Mouse (Mus musculus): ENCODE results near the gene Rbx1. TPM values are rescaled to one million over a fixed set of nuclear protein-coding genes. Genes with fewer than 3 reads are reported as not detected.

The Rbx1 gene
- polyA plus RNA-seq (2015; fragmentation: Illumina TruSeq; extraction: RNeasy Lipid Tissue Mini Kit (QIAGEN cat#74804); ENCODE audit: insufficient read depth, low replicate concordance): 151 TPM

GRCm38 (mm10) chr15:81465901-81466737 lies at the start of gene Rbx1:
Rbx1 (plus strand) TSS chr15:81466296.

Other genes with a start within 250 kb of the Rbx1 start
- gene Mchr1, start 230.8 kb upstream of the Rbx1 start, polyA plus RNA-seq (2015; fragmentation: Illumina TruSeq; extraction: RNeasy Lipid Tissue Mini Kit (QIAGEN cat#74804); ENCODE audit: insufficient read depth, low replicate concordance): not detected
- 60.3 TPM for gene Slc25a17, start 105.5 kb upstream of the Rbx1 start, polyA plus RNA-seq (2015; fragmentation: Illumina TruSeq; extraction: RNeasy Lipid Tissue Mini Kit (QIAGEN cat#74804); ENCODE audit: insufficient read depth, low replicate concordance)
- 197 TPM for gene St13, start 66.2 kb upstream of the Rbx1 start, polyA plus RNA-seq (2015; fragmentation: Illumina TruSeq; extraction: RNeasy Lipid Tissue Mini Kit (QIAGEN cat#74804); ENCODE audit: insufficient read depth, low replicate concordance)
- gene Xpnpep3, start 66.2 kb upstream of the Rbx1 start, polyA plus RNA-seq (2015; fragmentation: Illumina TruSeq; extraction: RNeasy Lipid Tissue Mini Kit (QIAGEN cat#74804); ENCODE audit: insufficient read depth, low replicate concordance): 13.0 TPM
- gene Dnajb7, start 58.0 kb upstream of the Rbx1 start, polyA plus RNA-seq (2015; fragmentation: Illumina TruSeq; extraction: RNeasy Lipid Tissue Mini Kit (QIAGEN cat#74804); ENCODE audit: insufficient read depth, low replicate concordance): 0.64 TPM
- gene Ep300, start 119.1 kb downstream of the Rbx1 start, polyA plus RNA-seq (2015; fragmentation: Illumina TruSeq; extraction: RNeasy Lipid Tissue Mini Kit (QIAGEN cat#74804); ENCODE audit: insufficient read depth, low replicate concordance): 110 TPM
- 15.6 TPM for gene L3mbtl2, start 197.6 kb downstream of the Rbx1 start, polyA plus RNA-seq (2015; fragmentation: Illumina TruSeq; extraction: RNeasy Lipid Tissue Mini Kit (QIAGEN cat#74804); ENCODE audit: insufficient read depth, low replicate concordance)
- gene Chadl, start 231.0 kb downstream of the Rbx1 start, polyA plus RNA-seq (2015; fragmentation: Illumina TruSeq; extraction: RNeasy Lipid Tissue Mini Kit (QIAGEN cat#74804); ENCODE audit: insufficient read depth, low replicate concordance): 0.30 TPM